Mouse (Mus musculus): ENCODE measurements around the gene Bbof1.
A peak's percentile ranks its signal among the peaks of the same experiment; 100 is the strongest.

Gene Bbof1

DNA sequence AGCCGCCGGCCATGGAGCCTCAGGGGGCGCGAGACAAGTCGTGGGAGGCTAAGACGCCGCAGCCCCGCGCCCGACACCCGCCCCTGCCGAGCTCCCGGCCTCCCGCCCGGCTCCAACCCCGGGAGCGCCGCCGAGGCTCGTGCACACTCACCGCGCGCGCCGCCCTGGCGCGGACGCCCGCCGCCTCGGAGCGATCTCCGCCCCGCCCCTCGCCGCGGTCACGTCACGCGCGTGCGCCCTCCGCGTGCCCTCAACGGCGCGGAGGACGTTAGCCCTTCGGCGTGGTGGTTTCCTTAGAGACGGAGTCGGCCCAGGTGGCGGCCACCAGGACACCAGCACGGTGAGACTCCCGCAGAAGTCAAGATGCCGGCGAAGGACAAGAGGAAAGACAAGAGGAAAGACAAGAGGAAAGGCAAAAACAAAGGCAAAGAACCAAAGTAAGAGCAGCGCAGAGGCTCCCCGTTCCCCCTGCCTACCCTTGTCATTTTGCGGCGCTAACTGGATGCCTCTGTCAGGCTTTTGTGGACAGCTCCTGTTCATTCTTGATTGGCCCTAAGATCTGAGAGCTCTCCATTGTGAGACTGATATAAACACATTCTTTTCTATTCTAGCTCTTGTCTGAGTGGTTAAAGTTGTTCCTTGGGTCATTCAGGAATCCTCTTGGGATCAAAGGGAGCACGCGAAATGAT, at the start of gene Bbof1, which contains the start of gene Entpd5:
TSS of gene Bbof1 (plus strand) at position 253 of the 689 bp plus-strand sequence.
TSS of gene Entpd5 (minus strand) at position 211 of the 689 bp plus-strand sequence.
- DNase-seq = peak; percentile 95

DNA sequence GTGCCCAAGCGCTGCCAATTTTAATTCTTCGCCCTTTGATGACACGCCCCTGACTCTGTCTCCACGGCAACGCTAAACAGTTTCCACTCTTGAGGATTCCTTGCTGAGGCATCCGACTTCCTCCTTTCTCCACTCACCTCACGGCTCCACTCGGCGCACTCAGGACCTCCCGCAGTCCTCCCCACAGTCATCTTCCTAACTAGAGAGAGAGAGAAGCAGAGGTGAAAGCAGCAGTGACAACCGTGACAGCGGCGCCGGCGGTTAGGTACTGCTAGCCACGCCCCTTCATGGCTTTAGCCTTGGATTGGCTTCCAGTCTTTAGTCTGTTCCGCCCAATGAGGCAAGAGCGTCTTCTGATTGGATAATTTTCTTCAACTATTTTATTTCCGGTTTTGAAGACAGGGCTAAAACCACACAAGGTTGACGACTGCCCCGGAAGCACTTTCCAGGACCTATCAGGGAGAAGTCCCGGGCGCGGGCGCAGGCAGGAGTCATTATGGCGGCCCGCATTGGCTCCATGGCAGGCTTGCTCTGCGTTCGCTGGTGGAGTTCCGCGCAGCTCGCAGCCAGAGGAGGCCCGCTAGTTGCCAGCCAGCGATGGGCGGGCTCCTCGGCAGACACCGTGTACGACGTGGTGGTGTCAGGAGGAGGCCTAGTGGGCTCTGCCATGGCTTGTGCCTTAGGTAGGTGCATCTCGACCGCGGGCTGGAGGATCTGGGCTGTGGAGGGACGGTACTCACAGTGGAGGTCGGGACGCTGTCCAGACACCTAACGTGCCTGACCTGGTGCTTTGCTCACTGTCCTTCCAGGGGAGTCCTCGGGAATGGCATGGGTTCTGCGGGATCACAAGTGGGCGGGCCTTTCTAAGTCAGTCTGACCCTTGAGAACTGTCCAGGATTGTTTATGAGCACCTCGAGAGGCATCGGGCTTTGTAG, 47.0 kb upstream of the Bbof1 start, which contains the start of the genes Coq6 and Fam161b:
TSS of gene Coq6 (plus strand) at position 103 of the 935 bp plus-strand sequence.
TSS of gene Fam161b (minus strand) at position 279 of the 935 bp plus-strand sequence.
- peak; percentile 94 for DNase-seq

DNA sequence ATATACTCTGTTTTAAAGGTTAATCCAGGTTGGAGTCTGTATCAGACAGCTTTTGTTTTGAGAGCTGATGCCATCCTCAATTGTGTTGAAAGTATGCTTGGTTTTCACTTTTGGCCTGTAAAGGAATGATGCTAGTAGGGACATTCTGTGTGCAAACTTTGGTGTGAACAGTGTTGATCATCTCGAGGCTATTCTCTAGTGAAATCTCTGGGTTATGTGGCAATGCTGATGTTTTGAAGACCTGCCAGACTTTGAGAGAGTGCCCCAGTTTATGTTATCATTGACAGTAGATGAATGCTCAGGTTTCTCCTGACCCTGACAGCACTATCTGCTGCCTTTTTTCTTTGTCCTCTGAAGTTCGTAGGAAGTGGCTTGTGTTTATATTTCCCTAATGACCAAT, 46.0 kb upstream of the Bbof1 start:
- no peak for DNase-seq

- no peak for DNase-seq
These were observed 44.6 kb upstream of the Bbof1 start for GRCm38 (mm10) chr12:84364291-84364690.

- DNase-seq = no peak
These were observed 43.7 kb upstream of the Bbof1 start for GRCm38 (mm10) chr12:84365137-84365536.

- no peak for DNase-seq
These were observed 41.9 kb upstream of the Bbof1 start for GRCm38 (mm10) chr12:84366971-84367370.

- no peak for DNase-seq
These were observed 37.2 kb upstream of the Bbof1 start for GRCm38 (mm10) chr12:84371647-84372046.

- DNase-seq = no peak
These were observed 34.9 kb upstream of the Bbof1 start for GRCm38 (mm10) chr12:84373831-84374481.

GRCm38 (mm10) chr12:84382369-84382768, 26.5 kb upstream of the Bbof1 start:
- DNase-seq = no peak

GRCm38 (mm10) chr12:84384644-84385081, 24.2 kb upstream of the Bbof1 start:
- no peak for DNase-seq

GRCm38 (mm10) chr12:84385408-84385807, 23.5 kb upstream of the Bbof1 start:
- no peak for DNase-seq

- DNase-seq = no peak
These were observed 20.8 kb upstream of the Bbof1 start for GRCm38 (mm10) chr12:84388097-84388496.

- peak; percentile 15 for DNase-seq
These were observed 20.0 kb upstream of the Bbof1 start for GRCm38 (mm10) chr12:84388774-84389400.

DNA sequence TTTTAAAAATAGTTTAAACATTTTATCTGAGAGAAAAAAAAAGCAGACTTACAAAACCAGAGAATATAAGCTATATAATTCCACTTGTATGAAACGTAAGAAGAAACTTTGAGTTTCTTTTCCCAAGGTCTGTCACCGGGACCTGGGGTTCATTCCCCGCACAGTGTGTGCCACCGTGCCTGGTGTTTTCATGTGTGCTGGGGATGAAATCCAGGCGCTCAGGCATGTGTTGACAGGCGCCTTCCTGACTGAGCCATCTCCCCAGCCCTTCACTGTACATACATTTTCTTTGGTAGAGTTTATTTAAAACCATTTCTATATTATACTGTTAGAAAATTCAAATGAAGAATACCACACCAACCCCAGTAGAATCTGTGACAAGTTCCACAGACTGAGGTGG, 18.5 kb upstream of the Bbof1 start:
- DNase-seq = no peak

DNA sequence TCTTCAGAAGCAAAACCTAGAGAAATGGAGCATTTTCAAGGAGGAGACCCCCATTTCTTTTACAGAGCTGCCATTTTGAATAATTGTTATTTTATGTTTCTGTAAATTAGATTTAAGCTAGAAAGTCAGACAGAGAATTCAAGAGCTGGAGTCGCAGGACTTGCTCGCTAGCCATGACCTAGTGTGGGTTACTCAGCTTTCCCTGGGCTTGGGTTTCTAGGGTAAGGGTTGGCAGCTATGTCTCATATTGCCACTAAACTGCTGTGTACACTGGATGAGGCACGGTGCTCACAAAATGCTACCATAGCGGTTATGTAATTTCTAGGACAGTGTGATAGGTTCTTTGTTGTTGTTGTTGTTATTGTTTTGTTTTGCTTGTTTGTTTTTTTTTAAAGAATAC, 16.2 kb upstream of the Bbof1 start:
- DNase-seq = no peak

DNA sequence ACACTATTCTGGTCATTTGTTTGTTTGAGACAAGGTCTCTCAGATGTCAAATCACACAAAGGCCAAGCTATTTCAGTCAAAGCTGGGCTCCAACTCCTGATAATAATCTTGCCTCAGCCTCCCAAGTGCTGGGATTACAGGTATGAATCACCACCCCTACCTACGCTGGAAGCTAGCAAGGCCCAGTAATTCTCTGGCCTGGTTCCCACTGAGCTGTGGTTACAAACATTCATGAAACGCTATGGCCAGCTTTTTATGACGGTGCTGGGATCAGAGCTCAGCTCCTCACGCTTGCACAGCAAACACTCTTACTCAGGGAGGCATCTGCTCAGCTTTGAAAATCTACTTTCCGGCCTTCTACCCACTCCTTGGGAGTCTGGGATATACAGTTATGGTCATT, 15.0 kb upstream of the Bbof1 start:
- no peak for DNase-seq

DNA sequence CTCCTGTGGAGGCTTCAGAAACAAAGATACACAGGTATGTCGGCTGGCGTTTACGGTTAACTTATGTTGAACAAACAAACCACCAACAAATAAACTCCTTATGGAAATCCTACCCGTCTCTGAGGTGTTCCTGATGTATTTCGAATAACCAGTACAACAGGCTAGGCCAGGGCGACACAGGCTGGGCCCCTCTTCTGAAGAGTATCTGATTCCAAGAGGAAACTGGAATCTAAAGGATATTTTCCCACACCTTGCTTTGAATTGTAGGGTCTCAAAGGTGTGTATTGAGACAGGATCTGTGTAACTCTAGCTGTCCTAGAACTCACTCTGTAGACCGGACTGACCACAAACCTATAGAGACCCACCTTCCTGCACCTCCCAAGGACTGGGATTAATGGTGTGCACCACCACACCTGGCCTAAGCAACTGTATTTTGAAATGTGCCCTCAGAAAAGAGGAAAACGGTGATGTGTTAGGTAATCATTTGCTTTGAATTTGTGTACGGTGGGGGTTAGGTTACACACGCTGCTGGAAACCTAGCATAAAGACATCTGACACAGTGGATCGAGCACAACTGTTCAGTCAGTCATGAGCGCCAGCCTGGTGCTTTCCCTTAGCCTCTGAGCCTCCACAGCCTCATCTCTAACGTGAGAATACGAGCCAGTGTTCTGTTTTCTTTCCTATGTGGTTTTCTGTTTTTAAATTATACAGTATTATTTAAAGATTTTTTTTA, 11.8 kb upstream of the Bbof1 start:
- no peak for DNase-seq

DNA sequence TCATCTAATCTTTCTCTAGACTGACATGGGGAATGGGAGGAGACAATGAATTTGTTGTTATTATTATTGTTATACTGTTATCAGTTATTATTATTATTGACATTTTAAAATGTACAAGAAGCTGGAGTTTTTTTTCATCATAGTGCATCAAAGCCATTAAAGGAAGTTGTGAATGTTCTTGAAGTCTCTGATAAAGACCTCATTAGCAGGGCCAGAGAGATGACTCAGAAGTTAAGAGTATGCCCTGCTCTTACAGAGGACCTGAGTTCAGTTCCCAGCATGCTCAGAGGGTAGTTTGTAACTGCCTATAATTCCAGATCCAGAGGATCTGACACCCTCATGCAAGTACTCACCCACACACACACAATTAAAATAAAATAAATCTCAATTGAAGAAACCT, 11.2 kb upstream of the Bbof1 start:
- no peak for DNase-seq

- no peak for DNase-seq
These were observed 10.2 kb upstream of the Bbof1 start for GRCm38 (mm10) chr12:84398629-84399028.

GRCm38 (mm10) chr12:84399135-84399534, 9.7 kb upstream of the Bbof1 start:
- no peak for DNase-seq

DNA sequence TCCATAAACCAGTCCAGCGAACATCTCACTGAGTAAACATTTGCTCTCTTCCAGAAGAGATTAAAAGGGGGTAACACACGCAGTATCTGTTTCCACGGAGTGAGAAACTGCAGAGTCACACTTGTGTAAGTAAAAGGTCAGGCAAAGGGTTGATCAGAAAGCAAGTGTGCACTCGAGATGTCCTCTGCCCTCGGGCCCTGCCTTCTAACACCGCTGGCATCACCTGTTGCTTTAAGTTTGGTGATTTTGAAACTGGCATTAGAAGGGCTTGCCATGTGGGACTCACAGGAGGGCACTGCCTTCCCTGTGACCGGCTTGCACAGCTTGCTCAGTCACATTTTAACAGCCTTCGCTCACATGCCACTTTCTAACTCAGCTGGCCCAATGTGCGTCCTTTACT, 9.2 kb upstream of the Bbof1 start:
- DNase-seq = no peak

GRCm38 (mm10) chr12:84400068-84400467, 8.8 kb upstream of the Bbof1 start:
- no peak for DNase-seq
